Mouse (Mus musculus): ENCODE data around the gene Bcas3.

Gene Bcas3

DNA sequence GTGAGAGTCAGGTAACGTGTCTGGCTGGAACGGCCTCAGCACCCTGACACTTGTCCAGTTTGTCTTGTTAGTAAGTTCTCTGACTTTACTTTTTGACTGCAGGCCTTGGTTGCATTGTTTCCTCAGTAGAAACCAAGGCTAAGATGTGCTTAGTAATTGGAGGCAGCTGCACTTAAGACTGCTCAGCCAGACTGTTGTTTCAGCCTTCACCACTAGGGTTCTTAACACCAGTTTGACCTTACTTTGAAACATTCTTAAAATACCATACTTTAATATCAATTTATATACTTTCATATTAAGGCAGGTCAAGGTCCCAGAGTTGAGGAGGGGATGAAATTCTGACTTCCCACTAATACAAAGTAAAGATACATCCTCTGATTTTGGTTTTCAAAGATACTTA lies 273.9 kb downstream of the Bcas3 start:
- no peak for DNase-seq

DNA sequence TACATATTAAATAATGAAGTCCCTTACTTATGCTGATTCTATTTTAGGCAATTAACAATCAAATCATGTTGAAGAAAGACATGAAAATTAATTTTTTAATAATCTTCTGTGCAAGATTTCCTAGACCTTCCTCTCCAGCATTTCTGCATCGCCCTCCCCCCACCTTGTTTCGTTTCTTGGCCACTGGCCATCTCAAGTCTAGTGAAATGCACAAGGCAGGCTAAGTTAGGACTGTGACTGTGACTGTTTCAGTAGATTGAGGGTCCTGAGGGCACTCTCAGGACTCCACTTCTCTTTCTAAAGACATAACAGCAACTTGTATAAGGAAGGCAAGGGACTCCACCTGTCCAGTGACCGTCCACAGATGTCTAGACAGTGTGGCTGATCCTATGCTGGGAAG lies 274.4 kb downstream of the Bcas3 start:
- DNase-seq, result no peak

DNA sequence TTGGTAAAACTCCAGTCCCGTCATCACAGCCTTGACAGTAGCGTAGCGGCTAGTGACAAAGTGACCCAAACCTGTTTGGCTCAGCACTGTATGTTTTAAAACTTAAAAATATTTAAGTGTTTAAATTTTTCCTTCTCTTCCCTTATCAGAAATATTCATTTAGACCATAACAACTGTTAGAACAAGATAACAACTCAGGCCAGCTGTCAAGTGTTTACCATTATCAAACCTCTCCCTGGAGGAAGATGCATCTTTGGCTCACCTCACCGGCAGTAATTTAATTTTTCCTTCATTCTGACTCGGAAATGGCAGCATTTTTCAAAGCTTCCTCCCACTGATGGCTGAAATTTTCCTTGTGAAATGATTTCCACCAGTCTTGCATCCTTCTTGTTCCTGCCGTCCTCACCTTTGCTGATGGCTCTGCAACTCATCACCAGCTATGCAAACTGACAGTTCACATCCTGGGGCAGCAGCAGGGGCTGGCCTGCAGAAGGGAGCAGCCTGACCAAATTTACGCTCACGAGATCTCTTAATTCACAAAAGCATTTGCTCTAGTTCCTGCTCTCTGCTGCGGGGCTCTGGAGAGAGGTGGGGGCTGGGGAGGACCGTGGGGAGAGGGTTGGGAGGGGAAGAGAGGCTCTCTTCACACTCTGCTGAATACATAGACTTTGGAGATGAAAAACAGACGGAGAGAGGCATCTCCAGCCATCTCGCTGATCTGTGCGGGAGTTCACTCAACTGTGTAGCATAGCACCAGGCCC lies 275.5 kb downstream of the Bcas3 start:
- peak; percentile 84 for DNase-seq

DNA sequence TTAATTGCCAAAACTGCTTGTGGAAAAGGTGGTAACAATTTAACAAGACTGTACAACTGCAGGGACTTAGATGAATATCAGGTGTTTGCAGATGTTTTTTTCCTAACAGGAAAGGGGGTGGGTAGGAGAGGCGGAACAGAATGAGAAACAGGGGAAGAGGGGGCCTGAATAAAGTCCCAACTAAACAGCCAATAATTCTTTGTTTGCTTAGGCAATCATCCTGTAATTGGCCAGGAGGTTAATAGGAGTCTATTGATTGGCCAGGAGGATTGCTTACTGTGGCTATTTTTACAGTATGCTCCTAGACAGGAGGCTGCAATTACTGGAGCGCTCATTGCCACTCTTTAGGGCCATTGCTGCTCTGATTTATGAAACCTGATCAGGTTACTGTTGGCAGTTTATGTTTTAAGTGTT lies 279.6 kb downstream of the Bcas3 start:
- no peak for DNase-seq

DNA sequence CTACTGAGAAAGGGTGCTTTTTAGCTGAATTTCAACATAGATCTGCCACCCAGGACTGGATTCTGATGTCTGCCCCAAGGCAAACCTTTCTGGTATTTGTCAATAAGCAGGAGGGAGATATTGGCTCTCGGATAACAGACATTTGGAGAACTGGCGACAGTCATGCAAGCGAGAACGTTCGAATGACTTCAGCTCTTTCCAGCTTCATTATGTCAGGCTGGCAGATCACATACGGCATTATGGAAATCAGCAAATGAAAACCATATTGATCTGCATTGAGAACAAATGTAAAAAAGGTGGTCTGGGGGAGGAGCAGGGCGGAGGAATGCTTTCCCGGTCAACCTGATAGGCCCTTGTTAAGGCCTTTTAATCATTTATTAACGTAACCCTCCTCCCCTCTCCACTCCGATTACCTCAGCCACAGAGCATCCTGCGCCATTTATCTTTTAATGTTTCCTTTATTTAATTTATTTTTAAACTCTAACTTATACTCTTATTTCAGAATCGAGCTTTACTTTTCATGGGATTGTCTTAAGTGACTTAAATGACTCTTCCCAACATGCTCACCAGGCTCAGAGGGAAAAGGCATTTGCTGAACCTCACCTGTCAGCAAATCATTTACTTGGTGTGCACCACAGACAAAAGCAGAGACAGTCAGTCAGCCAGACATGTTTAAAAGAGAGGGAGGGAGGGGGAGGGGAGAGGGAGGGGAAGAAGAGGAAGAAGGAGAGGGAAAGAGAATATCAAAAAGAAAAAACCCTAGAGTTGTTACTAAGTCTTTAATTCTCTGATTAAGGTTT lies 285.9 kb downstream of the Bcas3 start:
- DNase-seq, result no peak

DNA sequence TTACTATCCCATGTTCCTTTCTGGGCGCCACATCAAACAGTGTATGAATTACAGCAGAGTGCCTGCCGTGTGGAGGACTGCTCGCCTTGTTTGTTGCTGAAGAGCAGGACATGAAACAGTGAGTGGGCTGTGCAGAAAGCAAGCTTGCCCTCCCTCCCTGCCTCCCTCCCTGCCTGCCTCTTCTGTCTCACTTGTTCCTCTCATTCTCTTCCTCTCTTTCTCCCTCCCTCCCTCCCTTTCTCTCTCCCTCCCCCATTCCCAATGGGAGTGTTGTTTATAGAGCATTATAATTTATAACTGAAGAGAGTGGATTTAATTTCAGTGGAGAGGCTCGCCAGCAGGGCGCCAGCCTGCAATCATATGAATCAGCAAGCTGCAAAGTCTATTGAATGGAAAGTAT lies 287.7 kb downstream of the Bcas3 start:
- peak; percentile 52 for DNase-seq

DNA sequence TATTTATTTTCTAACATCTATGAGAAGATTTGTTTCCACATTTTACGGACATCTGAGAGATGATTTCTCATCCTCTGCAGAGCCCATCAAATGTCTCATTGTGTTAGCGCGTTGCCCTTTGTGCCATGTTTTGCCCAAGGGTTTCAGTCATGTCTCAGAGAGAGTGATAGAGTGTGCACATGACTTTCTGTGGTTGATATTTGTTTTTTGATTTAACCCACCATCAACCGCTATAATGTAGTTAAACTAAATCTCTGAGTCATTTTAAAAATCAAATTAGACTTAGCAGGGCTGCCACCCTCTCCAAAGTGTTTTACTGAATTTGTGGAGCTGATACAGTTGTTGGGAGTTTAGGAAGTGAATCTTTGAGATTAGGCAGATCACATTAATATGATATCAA lies 288.5 kb downstream of the Bcas3 start:
- DNase-seq, result no peak

DNA sequence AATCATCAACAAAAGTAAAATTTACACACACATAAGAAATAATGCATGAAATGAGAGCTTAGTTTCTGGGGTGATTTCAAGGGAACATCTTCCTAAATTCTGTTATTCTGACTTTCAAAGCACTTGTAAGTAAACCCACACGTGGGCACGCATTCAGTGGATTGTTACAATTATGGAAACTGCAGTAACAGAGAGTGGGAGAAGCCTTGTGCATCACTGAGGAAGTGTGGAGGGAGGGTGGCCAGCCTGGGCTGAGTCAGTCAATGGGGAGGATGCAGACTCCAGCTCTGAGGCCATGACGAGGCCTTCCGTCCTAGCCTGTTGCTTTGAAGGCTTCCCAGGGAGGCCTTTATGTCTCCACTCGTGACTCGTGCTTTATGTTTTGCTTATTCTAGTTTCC lies 289.6 kb downstream of the Bcas3 start:
- no peak for DNase-seq

DNA sequence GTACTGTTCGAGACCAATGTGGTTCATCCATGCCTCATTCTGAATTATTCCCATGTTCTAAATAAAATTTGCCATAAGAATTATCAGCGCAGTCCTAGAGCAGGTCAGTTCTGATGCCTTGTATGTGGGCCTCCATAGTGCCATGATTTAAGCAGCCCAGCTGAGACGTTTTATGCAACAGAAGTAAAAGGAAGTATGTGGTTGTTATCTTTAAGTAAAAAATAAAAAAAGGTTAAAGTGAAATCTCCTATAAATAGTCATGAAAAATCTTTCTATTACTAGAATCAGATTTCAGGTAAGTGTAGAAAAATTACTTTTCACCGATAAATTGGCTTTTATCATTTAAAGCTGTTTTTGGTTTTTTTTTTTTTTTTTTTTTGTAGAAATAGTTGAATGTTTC lies 290.1 kb downstream of the Bcas3 start:
- DNase-seq, result no peak

DNA sequence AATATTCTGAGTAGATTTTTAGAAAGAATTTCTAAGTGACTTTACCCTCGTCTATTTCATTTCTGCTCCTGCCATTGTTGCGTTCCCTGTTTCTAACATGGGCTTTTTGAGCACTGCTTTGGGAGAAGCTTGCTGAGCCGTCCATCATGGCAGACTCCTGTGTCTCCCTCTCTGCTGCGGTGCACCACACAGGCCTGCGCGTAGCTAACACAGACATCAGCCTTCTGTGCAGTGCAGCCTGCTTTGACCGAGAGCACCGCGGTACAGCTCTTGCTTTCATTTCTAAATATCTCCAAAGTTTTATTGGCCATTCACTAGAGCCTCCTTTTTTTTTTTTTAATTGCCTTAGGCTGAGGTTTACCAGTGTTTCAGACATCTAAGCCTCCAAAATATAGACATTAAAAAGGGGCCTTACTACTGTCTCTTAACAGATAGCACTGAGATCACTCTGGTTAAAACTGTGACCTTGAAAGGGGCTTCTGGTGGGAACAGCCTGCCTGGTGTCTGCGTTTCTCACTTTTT lies 290.6 kb downstream of the Bcas3 start:
- DNase-seq, result no peak

DNA sequence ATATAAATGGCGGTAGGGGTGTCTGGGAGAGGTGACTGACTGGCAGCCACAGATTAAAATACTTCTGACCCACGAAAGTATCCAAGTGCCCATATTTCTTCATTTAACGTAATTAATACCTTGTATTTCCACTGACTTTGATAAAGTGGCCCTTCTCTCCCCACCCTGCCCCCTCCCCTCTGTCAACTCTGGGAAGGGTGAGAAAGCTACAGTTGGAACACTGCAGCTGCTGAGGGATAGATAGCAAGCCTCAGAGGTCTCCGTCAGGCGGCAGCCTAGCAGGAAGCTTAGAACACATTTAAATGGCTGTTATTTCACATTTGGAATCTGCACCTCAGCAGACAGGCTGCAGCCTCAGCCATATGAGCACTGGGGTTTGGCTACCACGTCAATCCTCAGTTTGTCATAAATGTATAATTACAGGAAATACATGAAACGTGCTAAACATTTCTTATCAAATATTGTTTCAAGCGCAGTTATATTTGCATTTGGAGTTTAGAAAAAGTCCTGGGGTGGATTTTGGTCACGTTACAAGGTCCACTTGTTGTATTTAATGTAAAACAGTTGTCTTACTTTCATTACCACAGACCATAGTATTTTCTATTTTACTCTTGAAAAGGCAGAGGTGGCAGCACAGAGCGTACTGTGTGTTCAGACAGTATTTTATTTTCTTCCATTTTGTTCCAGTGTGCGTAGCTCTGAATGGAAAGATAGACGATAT lies 291.2 kb downstream of the Bcas3 start:
- DNase-seq, result peak; percentile 52

DNA sequence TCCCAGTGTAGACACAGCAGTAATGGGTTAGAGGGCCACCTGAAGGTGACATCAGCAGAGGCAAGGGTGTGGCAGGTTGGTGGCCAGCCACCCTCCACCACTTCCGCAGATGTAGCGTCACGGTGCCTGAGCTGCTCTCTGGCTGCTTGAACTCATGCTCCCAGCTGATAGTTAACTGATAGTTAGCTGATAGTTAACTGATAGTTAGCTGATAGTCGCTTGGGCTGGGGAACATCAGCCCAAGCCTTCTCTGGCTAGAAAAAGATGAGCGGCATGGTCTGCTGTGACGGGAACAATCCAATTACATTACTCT lies 291.7 kb downstream of the Bcas3 start:
- no peak for DNase-seq

DNA sequence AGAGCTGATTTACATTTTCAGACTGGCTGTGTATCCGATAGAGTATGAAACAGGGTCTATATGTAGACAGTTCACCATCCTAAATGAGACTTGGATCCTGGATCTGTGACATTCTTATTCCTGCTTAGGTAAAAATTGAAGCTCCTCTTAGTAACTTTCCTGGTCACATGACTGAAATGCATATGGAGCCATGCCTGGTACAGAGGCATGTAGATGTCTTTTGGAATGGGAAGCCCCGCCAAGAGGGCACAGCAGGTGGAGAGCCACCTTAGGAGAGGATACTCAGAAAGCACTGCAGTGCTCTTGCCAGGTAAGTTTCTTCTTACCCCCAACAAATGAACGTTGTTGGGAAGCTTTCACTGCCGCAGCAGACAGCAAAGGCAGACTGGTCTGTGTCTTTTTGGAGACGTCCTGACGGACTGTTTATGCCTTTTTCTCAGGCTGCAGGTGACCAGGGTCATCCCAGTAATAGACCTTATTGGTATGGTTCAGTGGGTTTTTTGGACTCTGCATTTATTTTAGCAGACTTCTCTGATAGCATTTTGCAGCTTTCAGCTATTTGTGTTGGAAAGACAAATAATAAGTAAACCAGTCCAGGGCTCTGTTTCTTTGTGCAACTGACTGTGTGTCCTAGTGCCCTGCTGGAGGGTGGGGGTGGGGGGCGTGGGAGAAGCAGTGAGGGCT lies 292.3 kb downstream of the Bcas3 start:
- no peak for DNase-seq

DNA sequence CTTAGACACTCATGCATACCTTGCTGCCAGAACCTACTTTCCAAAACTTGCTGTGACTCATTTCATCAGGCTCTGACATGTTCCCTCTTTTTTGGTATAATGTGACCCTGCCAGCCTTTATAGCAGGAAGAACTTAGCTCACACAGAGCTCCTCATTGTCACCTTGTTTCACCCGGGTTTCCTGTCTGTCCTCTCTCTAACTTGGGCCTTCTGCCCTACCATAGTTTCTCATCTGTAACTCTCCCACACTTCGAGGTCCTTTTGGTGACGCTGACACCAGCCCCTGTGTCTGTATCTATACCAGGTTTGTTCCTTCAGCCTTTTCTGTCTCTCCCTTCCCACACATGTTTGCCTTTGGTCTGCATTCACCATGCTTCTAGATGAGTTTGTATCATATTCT lies 295.9 kb downstream of the Bcas3 start:
- no peak for DNase-seq

DNA sequence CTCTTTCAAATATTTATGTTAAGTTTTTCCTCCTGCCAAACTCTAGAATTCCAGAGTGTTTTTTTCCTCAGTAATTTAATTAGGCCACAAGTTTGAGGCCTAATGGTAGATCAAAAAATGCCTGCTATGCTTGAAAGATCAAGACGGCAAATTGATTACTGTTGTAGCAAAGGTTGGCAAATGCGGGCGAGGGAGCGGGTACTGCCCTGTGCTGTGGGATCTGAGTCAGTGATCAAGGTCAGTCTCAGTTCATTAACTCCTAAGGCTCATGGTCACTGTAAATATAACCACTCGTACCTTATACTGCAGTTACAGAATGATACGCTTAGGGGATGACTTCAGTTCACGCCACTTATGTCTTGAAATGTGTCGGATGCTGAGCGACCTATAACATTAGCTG lies 296.4 kb downstream of the Bcas3 start:
- DNase-seq, result no peak

DNA sequence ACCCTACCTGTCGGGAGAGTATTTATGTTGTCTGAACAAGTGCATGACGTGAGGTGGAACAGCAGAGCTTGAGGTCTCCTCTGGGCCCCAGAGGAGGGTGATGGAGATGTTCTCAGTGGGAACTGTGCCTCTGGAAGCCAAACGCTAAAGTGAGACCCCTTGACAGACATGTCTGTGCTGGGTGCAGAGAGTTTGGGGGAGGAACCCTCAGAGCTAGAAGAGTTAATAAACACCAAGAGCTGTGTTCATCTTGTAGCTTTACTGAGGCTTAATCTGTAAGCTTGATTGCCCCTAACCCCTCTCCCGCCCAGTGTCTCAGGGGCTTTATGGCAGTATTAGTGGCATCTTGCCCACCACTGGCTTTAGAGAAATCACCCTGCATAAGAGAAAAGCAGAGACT lies 304.5 kb downstream of the Bcas3 start:
- peak; percentile 70 for DNase-seq

DNA sequence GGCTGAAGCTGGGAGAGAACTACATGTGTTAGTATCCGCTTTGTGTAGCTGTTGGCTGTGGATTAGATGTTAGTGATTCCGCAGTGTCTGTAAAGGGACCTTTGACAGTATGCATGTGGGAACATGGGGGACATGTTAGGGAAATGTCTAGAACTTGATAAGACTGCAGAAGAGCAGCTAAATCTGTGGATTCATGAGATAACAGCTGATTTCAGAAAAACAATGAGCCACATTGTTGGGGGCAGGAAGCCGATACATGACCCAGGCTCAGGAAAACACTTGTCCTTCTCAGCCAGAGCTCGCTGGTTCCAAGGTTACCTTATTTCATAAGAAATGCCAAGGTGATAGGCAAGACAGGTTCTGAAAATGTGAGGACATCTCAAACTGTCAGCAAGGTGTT lies 307.3 kb downstream of the Bcas3 start:
- DNase-seq, result no peak

DNA sequence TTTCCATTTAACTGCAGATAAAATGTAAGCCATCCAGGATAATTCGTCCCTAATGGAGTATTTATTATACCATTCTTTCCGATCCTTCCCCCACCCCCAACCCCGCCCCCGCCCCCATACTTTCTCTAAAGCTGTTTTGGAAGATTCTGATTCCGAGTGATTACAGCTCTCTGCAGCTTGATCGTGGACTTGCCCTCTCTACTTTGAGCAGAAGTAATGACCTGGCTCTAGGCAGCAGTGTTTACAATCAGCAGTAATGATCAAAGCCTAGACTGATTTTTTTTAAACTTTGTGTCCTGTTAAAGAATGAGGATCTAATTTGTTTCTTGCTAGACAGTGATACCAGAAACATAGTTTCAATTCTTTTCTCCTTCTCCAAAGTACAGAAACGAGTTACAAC lies 314.2 kb downstream of the Bcas3 start:
- DNase-seq, result no peak

DNA sequence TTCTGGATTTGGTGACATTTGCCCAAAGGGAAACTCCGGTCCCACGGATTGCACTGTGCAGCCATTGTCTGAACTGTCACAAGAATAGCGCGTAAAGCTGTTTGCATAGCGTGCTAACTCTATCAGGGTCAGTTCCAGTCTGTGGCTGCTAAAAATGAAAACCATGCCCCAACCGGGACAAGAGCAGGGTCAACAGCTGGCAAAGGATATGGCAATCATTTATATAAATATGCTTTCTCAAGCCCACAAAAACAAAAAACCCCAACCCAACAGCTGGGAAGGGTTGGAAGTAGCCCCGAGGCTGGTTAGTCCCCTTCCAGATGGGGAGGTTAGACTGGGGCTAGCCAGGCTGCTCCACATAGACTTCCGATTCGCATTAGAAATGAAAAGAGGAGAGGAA lies 314.8 kb downstream of the Bcas3 start:
- DNase-seq, result peak; percentile 29

DNA sequence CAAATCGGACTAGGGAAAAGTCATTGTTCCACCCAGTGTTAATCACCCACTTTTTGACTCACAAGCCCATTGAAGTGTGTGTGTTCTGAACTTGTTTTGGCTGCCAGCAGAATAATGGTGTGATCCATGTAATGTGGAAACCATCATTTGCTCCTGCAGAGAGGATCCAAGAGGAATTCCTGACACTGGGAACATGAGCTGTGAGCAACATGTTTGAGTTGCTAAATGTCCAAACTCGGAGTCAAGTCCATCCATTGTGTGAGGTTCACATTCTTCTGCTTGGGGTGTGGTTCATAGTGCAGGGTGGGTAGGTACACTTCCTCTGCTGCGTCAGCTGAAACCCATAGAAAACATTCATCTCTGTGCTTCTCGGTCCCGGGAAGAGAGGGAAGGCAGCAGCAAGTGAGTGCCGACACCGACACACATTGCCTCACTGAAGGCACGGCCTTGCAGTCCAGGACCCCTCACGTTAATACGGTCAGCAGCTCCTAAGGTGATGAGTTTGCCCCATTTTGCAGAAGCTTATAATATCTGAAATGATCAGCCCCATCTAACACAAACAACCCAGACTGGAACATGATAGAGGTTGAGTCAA lies 320.0 kb downstream of the Bcas3 start:
- no peak for DNase-seq

DNA sequence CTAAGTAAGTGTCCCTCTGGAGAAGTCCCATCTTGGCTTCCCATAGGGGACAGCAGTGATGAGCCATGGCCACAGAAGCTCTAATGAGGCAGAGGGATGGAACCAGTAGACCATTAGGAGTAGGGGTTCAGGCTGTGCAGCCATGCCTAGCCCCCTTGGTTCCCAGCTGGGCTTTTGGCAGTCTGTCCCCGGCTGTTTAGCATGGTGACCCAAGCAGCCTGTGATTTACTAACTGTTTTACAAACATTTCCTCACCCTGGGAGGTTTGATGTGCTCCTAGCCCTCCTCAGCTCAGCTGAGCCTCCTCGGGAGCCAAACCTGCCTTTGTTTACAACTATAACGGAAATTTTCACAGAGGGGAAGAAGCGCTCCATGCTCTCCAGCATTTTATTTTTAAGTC lies 322.3 kb downstream of the Bcas3 start:
- no peak for DNase-seq

DNA sequence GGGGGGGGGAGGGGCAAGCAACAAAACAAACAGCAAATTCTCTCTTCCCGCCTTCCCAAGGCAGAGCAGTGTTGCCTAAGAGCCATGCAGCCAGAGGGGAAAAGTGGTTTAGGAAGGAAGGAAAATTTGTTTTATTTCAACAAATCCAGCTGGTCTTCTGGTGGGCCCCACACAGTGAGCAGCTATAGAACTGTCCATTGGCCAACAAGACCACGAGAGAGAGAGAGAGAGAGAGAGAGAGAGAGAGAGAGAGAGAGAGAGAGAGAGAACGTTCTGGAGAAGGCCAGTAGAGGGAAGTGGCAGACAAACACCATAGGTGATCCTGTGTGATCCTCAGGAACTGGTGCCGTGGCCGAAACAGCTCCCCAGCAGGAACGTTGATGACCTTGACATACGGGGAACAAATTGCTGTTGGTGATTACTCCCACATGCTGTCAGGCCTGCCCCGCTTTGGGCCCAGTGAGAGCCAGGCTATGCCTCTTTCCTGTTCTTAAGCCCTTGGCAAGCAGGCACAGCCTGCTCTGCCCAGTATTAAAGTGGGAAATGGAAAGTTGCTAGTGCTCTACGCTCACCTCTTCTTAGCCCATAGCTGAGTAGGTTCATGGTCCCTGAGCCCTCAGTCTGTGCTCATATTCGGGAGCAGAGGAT lies 323.5 kb downstream of the Bcas3 start:
- no peak for DNase-seq
